Mouse (Mus musculus): Measurements from ENCODE around the gene AU021092. TPM values are rescaled to one million over a fixed set of nuclear protein-coding genes. Genes with fewer than 3 reads are reported as not detected.
A peak's percentile ranks its signal among the peaks of the same experiment; 100 is the strongest.

Gene AU021092
- 0.93 and 1.3 TPM in 2 replicates for polyA plus RNA-seq (2016; fragmentation: Nextera tagmentation; extraction: Ambion mirVana)

DNA sequence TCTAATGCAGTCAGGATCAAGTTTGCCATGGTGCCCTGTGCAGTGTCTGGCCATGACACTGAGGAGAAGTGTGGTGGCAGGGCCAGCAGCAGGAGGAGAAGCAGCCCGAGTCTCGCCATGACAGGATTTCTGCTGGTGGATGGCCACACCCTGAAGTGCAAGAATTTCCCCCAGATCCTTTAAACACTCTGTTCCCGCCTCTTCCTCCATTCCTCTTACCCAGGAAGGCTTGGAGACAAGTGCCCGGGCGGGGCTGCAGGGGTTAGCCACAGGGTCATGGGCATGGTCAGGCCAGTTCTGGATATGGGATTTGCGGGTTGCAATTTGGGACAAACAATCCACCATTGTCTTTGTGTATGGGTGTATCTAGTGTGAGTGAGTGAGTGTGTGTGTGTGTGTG, at the start of gene AU021092:
Gene AU021092 (minus strand): TSS at position 160 of the 400 bp plus-strand sequence.
- Histone ChIP-seq H3K27ac (replicated peaks) (no peak within 1 kb of the TSS), H3K27me3 (replicated peaks; ENCODE audit: low read depth, poor library complexity, severe bottlenecking) (no peaks in the 10 kb centered on the region), H3K4me1 (no peaks in the 10 kb centered on the region), H3K4me3 (no peak within 1 kb of the TSS), H3K36me3 (replicated peaks) (no peaks in the 10 kb centered on the region), H3K9me3 (no peaks in the 10 kb centered on the region)
- no peak for DNase-seq (ENCODE audit: low spot score)
- WGBS = 71% methylated on average over 6 of the region's 6 CpGs

DNA sequence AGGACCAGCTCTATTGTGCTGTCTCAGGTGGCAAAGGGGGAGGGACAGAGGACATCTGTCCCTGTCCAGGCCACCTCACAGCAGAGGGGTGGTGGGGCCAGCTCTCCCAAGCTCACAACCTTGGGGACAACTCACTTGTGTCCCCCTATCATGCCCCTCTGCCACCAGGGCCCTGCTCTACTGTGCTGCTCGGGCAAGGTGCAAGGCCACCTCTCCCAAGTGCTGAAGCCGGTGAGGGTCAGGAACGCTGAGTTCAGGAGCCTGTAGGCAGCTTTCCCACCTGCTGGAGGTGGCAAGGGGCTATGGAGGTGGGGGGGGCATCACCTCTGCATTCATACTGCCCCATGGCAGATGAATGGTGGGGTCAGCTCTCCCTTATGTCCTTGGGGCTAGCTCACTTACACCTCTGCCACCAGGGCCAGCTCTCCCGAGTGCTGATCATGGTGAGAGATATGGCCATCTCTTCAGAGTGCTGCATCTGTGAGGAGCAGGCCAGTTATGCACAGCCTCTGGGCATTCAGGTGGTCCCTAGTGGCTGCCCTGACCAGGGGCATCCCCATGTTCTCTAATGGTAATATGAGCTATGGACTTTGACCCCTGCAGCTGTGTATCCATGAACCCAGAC, 49.4 kb upstream of the AU021092 start:
- no peaks in the 10 kb centered on the region for H3K27me3 ChIP-seq (replicated peaks; ENCODE audit: low read depth, poor library complexity, severe bottlenecking)
- 84% methylated on average over 4 of the region's 4 CpGs for WGBS
- no peak overlapping the region for H3K27ac ChIP-seq (replicated peaks)
- no peak for DNase-seq (ENCODE audit: low spot score)
- H3K9me3 ChIP-seq = no peaks in the 10 kb centered on the region
- H3K36me3 ChIP-seq (replicated peaks) = no peaks in the 10 kb centered on the region
- H3K4me3 ChIP-seq = no peak overlapping the region
- H3K4me1 ChIP-seq = peaks cover 8% of the 10 kb centered on the region

DNA sequence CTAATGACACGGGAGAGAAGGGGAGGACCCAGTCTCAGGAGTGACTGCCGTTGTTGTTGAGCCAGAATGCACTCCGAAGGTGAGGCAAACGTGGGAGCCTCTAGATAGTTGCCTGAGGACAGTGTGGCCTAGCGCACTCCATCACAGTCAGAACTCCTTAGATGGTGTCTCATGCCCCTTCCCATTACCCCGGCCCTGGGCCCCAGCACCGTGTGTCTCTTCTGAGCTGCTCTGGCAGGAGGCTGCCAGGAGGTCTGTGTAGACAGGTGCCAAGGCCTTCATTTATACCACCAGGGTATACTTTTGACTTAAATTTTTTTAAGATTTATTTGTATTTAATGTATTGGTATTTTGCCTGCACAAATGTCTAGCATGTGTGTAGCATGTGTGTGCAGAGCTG, 41.8 kb upstream of the AU021092 start:
- Histone ChIP-seq H3K9me3 (peaks cover 4% of the 10 kb centered on the region; the same call in 1 of the 2 replicates), H3K27me3 (replicated peaks; ENCODE audit: low read depth, poor library complexity, severe bottlenecking) (no peaks in the 10 kb centered on the region), H3K27ac (replicated peaks) (no peak overlapping the region), H3K4me1 (peaks cover 14% of the 10 kb centered on the region), H3K36me3 (replicated peaks) (no peaks in the 10 kb centered on the region), H3K4me3 (no peak overlapping the region)
- 85% methylated on average over 7 of the region's 7 CpGs for WGBS
- DNase-seq (ENCODE audit: low spot score) = no peak

DNA sequence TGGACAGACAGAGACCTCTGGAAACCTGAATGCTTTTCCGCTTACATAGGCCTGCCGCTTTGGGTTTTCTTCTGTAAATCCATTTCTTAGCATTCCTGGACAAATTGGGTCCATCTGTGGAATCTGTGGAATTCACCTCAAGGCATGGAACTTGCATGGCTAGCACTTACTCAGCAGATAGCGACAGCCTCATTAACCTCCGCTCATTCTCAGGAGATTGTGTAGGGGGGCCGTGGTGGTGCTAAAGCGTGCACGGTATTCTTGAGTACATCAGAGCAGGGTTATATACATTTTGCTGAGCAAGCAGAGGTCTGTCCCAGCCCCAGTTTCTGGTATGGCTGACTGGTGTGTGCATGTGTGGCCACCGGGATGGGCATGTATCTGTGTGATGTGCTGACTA, 41.1 kb upstream of the AU021092 start:
- Histone ChIP-seq H3K4me3 (no peak overlapping the region), H3K9me3 (peaks cover 4% of the 10 kb centered on the region; the same call in 1 of the 2 replicates), H3K36me3 (replicated peaks) (no peaks in the 10 kb centered on the region), H3K27me3 (replicated peaks; ENCODE audit: low read depth, poor library complexity, severe bottlenecking) (no peaks in the 10 kb centered on the region), H3K27ac (replicated peaks) (no peak overlapping the region), H3K4me1 (peaks cover 14% of the 10 kb centered on the region)
- 42% methylated on average over 8 of the region's 8 CpGs for WGBS
- peak; percentile 58 for DNase-seq (ENCODE audit: low spot score)

DNA sequence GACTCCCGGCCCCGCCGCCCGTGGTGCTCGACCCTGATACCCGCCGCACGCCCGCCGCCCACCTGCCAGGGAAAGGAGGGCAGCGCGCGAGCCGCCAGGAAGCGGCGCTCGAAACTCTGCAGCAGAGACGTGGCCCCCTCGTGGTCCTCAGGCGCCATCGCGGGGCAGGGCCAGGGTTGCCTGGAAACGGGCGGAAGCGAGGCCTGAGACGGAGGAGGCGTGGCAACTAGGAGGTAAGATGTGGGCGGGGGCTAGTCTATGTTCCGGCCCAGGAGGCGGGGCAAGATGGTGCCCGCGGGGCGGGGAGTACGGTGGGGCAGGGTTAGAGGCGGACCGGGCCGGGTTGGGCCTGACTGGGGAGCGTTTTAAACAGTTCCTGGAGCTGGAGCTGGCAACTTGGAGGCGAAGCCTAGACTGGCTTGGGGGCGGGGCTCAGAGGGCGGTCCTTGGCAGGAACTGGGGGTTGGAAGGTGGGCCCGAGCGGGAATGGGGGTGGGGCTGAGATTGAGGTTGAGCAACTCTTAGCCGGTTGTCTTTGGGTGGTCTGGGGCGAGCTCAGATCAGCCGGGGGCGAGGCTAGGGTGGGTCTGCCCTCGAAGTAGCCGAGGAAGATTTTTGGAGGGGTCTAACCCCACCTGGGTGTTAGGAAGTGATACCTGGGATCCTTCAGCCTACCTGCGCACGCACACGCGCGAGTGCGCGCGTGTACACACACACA, 33.8 kb upstream of the AU021092 start, which contains the start of gene Eef2kmt:
Gene Eef2kmt (minus strand): TSS at position 205 of the 718 bp plus-strand sequence.
- no peaks in the 10 kb centered on the region for H3K27me3 ChIP-seq (replicated peaks; ENCODE audit: low read depth, poor library complexity, severe bottlenecking)
- peaks cover 10% of the 10 kb centered on the region for H3K36me3 ChIP-seq (replicated peaks)
- DNase-seq (ENCODE audit: low spot score) = peak; percentile 100
- peak within 1 kb of the TSS; percentile 71 for H3K4me3 ChIP-seq
- 2% methylated on average over 57 of the region's 57 CpGs for WGBS
- peaks cover 26% of the 10 kb centered on the region for H3K4me1 ChIP-seq
- H3K9me3 ChIP-seq = no peaks in the 10 kb centered on the region
- H3K27ac ChIP-seq (replicated peaks) = peak within 1 kb of the TSS; percentile 90

DNA sequence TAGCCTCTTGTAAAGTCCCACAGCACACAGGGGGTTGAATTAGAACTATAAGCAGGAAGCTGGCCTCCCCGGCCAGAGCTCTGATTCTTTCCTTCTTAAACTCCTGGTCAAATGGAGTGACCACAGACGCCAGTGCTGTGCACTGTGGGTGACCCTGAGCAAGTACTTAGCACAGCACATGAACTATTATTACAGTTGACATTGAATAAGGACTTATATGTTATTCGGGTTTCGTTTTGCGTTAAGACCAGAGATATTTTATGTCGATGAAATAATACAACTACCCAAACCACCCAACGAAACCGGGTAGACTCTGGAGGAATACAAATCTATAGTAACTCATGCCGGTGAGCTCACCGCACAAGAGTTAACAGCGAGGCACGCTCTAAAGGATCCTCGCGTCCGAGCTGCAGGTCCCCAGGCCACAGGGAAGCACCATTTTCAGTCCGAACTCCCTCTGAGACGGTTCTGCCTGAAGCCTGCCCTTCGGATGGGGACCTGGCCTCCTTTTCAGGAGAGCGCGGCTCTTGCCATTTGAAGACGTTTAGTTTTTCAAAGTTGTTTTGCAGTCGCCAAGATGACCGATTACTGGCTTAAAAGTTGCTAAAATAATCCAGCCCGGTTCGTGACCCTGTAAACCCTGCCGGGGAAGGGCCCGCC, 33.1 kb upstream of the AU021092 start:
- 2% methylated on average over 27 of the region's 27 CpGs for WGBS
- peak overlapping the region; percentile 71 for H3K4me3 ChIP-seq
- peak; percentile 28 for DNase-seq (ENCODE audit: low spot score)
- no peaks in the 10 kb centered on the region for H3K9me3 ChIP-seq
- peaks cover 16% of the 10 kb centered on the region for H3K36me3 ChIP-seq (replicated peaks)
- H3K27ac ChIP-seq (replicated peaks) = peak overlapping the region; percentile 90
- no peaks in the 10 kb centered on the region for H3K27me3 ChIP-seq (replicated peaks; ENCODE audit: low read depth, poor library complexity, severe bottlenecking)
- H3K4me1 ChIP-seq = peaks cover 26% of the 10 kb centered on the region

DNA sequence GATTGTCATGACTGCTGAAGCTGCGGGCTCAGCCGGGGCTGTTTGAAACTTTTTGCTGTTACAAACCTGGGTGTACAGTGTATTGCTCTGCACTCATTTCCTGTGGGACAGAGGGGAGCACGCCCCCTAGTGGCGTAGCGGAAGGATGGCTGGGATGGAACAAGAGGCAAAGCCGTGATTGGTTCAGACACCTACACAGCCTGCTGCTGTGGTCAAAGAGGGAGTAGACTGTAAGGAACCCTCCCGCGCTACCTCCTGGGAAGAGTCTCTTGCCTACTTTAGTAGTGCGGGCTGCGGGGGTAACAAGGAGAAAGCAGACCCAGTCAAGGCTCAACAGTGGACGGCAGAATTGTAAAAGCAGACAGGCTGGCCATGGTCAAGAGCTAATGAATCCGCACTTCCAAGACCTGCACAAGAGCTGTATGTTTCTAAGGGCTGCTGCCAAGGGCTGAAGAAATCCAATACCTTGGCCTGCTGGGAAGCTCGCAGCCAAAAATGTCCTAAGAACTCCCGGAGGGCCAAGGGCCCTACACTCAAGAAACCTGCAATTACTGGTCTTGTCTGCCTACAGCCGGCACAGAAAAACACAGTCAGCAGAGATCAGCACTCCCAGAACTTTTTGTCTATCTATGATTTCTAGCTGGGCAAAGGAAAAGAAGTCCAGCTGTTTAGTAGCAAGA, 32.4 kb upstream of the AU021092 start:
- 5% methylated on average over 15 of the region's 15 CpGs for WGBS
- H3K27ac ChIP-seq (replicated peaks) = peak overlapping the region; percentile 90
- peak overlapping the region; percentile 71 for H3K4me3 ChIP-seq
- DNase-seq (ENCODE audit: low spot score) = peak; percentile 89
- H3K36me3 ChIP-seq (replicated peaks) = peaks cover 23% of the 10 kb centered on the region
- no peaks in the 10 kb centered on the region for H3K9me3 ChIP-seq
- no peaks in the 10 kb centered on the region for H3K27me3 ChIP-seq (replicated peaks; ENCODE audit: low read depth, poor library complexity, severe bottlenecking)
- H3K4me1 ChIP-seq = peaks cover 26% of the 10 kb centered on the region

DNA sequence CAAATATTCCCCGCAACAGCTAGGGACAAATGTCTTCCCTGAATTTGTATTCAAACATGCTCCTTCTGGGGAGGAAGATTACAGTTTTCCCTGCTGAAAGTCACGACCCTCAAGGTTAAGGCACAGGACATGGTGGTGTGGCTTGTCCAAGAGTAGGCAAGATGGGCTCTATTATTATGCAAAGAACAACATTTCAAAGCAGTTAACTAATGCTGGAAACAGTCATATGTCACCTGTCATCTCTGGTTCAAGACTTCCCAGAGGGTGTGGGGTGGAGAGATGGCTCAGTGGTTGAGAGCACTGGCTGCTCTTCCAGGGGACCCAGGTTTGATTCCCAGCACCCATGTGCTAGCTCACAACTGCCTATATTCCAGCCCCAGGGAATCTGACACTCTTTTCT, 30.2 kb upstream of the AU021092 start:
- 88% methylated on average over 2 of the region's 2 CpGs for WGBS
- no peak for DNase-seq (ENCODE audit: low spot score)
- H3K36me3 ChIP-seq (replicated peaks) = peaks cover 45% of the 10 kb centered on the region
- no peak overlapping the region for H3K4me3 ChIP-seq
- H3K27ac ChIP-seq (replicated peaks) = no peak overlapping the region
- no peaks in the 10 kb centered on the region for H3K9me3 ChIP-seq
- peaks cover 26% of the 10 kb centered on the region for H3K4me1 ChIP-seq
- no peaks in the 10 kb centered on the region for H3K27me3 ChIP-seq (replicated peaks; ENCODE audit: low read depth, poor library complexity, severe bottlenecking)

DNA sequence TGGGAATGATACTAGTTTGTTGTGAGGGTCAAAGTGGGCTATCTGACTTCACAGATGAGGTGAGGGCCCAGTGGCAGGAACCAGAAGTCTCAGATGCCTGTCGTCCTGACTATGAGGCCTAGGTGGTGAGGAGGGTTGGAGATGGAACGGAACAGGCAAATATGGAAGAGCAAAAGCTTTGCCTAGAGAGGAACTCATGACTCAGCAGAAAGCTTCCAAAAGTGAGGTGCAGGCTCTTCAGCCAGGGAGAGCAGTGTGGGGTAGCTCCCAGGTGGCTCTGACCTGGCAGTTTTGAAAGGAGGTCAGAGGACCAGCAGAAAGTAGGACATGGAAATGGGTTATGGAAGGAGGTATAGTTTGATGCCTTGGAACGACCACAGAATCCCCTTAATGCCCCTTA, 28.8 kb upstream of the AU021092 start:
- Histone ChIP-seq H3K4me1 (peaks cover 18% of the 10 kb centered on the region), H3K36me3 (replicated peaks) (peaks cover 56% of the 10 kb centered on the region), H3K27me3 (replicated peaks; ENCODE audit: low read depth, poor library complexity, severe bottlenecking) (no peaks in the 10 kb centered on the region), H3K4me3 (no peak overlapping the region), H3K9me3 (no peaks in the 10 kb centered on the region), H3K27ac (replicated peaks) (no peak overlapping the region)
- 88% methylated on average over 3 of the region's 3 CpGs for WGBS
- DNase-seq (ENCODE audit: low spot score) = no peak

DNA sequence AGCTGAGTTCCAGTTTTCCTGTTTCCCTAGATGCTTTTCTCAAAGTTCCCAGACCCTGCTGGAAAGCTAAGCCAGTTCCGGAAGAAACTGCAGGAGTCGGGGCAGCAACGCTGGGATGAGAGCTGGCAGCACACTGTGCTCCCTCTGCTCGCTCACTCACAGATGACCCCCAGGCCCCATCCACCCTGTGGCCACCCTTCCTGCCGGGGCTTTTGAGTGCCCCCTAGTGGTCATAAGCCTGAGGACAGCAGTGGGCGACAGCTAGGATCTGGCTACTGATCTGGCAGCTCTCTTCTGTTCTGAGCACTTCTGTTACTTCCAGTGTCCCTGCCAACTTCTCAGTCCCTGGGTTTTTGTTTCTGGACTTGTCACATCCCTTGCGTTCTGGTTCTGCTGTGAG, 22.3 kb upstream of the AU021092 start:
- WGBS = 41% methylated on average over 7 of the region's 7 CpGs
- no peaks in the 10 kb centered on the region for H3K9me3 ChIP-seq

DNA sequence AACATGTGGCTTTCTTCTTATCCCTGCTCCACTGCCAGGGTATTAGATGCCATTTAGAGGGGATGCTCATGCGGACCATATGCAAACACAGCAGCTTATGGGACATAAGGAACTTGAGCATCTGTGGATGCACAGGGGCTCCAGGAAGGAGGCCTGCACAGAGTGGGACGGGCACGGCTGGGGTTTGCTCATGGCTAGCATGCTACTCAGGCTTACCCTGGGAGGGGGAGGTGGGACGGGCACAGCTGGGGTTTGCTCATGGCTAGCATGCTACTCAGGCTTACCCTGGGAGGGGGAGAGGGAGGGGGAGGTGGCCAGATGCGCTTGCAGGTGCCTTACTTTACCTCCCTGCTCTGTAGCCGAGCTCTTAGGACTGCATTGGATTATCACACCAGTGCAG, 20.8 kb upstream of the AU021092 start:
- no peak overlapping the region for H3K4me3 ChIP-seq
- 89% methylated on average over 6 of the region's 6 CpGs for WGBS
- H3K27me3 ChIP-seq (replicated peaks; ENCODE audit: low read depth, poor library complexity, severe bottlenecking) = no peaks in the 10 kb centered on the region
- H3K9me3 ChIP-seq = no peaks in the 10 kb centered on the region
- H3K27ac ChIP-seq (replicated peaks) = no peak overlapping the region
- H3K36me3 ChIP-seq (replicated peaks) = peaks cover 92% of the 10 kb centered on the region
- DNase-seq (ENCODE audit: low spot score) = no peak
- no peaks in the 10 kb centered on the region for H3K4me1 ChIP-seq

More for the DNA sequence above, 22.3 kb upstream of the AU021092 start:
- H3K27me3 ChIP-seq (replicated peaks; ENCODE audit: low read depth, poor library complexity, severe bottlenecking) = no peaks in the 10 kb centered on the region
- peaks cover 95% of the 10 kb centered on the region for H3K36me3 ChIP-seq (replicated peaks)
- no peak overlapping the region for H3K27ac ChIP-seq (replicated peaks)
- H3K4me1 ChIP-seq = no peaks in the 10 kb centered on the region
- H3K4me3 ChIP-seq = no peak overlapping the region
- peak; percentile 65 for DNase-seq (ENCODE audit: low spot score)

DNA sequence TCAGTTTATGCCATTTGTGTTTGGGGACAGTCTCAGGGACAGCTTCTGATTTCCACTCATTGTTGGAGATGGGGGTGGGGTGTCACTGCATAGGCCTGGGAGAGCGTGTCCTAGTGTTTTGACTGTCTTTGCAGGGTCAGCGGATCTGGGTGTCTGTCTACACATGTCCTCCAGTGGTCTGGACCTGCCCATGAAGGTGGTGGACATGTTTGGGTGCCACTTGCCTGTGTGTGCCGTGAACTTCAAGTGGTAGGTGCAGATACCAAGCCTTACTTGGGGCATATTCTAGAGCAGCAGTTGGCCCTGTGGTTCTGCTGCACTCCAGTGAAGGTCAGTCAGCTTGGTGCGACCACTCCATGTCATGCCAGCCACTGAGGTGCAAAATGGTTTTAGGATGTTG, 20.3 kb upstream of the AU021092 start:
- Histone ChIP-seq H3K27me3 (replicated peaks; ENCODE audit: low read depth, poor library complexity, severe bottlenecking) (no peaks in the 10 kb centered on the region), H3K4me3 (no peak overlapping the region), H3K9me3 (no peaks in the 10 kb centered on the region), H3K36me3 (replicated peaks) (peaks cover 87% of the 10 kb centered on the region), H3K4me1 (no peaks in the 10 kb centered on the region), H3K27ac (replicated peaks) (no peak overlapping the region)
- 87% methylated on average over 4 of the region's 4 CpGs for WGBS
- DNase-seq (ENCODE audit: low spot score) = no peak

All from embryonic facial prominence, embryonic 10.5 days (tissue).